Mouse (Mus musculus) layer of hippocampus, adult 9-10 months (tissue): ENCODE measurements around the gene Tmem165.

ENCODE experiments used
- DNase-seq: peaks from one replicate; pipeline ENCODE4 v3.0.0; 2022; ENCODE audit warnings: low spot score

The Tmem165 gene

GRCm38 (mm10) chr5:76183750-76184261 lies at the start of gene Tmem165:
Gene Tmem165, plus strand, starts transcription at chr5:76183880.
- peak; percentile 81 for DNase-seq

- no peak for DNase-seq
These were observed 48.0 kb upstream of the Tmem165 start for GRCm38 (mm10) chr5:76135644-76136043.

GRCm38 (mm10) chr5:76136271-76136670 lies 47.4 kb upstream of the Tmem165 start:
- DNase-seq, result no peak

DNA sequence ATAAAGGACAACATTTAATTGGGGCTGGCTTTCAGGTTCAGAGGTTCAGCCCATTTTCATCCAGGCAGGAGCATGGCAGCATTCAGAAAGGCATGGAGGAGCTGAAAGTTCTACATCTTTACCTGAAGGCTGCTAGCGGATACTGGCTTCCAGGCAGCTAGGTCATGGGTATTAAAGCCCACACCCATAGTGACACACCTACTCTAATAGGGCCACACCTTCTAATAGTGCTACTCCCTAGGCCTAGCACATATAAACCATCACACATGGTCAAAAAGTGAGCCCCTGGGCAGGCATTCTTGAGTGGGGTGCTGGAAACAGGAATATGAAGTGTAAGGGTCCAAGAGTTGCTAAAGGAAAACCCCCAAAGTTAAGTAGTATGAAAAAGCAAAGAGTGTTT lies 46.1 kb upstream of the Tmem165 start:
- DNase-seq, result no peak

- no peak for DNase-seq
These were observed 45.6 kb upstream of the Tmem165 start for GRCm38 (mm10) chr5:76138071-76138470.

- DNase-seq, result no peak
These were observed 45.2 kb upstream of the Tmem165 start for GRCm38 (mm10) chr5:76138512-76138911.

- DNase-seq, result no peak
These were observed 44.5 kb upstream of the Tmem165 start for GRCm38 (mm10) chr5:76139171-76139671.

DNA sequence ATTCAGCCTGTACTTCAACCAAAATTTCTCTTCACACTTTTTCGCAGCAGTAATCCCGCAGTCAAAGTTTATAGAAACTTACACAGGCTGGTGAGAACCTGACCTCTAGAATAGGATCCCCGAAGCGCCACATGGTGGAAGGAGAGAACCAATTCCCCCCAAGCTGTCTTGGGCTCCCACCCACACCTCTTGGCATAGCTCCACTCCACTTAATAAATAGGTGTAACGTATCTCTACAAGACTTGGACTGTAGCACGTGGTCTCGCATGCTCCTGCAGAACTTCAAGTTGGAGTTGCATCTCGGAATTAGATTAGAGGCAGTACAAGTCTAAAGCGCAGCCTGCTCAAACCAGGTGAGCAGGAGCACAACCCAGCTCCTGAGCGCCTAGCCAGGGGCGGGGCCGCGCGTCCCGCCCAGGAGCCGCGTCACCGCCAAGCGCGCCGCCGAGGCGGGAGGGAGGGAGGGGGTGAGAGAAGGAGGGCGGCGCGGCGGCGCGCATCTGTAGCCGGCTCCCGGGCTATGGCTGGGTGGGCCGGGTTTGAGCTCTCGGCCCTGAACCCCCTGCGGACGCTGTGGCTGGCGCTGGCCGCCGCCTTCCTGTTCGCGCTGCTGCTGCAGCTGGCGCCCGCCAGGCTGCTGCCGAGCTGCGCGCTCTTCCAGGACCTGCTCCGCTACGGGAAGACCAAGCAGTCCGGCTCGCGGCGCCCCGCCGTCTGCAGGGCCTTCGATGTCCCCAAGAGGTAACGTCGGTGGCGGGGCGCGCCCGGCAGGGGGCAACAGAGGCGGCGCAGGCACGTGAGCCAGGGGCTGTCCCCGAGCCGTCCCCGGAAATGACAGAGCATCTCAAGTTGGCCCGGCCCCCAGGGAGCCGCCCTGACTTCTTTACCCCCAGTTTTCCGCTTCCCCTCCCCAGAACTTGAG lies 43.6 kb upstream of the Tmem165 start, which contains the start of gene Srd5a3:
Gene Srd5a3, plus strand, starts transcription at position 464 of the 922 bp plus-strand sequence.
- peak; percentile 83 for DNase-seq

DNA sequence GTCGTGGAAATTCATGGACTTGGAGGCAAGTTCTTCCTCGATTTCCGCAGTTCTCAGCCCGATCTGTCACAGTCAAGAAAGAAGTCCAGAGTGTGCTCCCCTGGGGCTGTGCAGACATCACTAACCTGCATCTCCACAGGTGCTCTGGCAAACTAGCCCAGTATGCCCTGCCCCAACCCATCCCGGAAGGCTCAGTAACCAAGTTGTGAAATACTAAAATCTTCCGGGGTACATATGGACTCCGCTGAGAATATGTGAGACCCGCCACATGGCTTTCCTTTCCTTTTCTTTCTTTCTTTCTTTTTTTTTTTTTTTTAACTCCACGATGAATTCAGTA lies 43.0 kb upstream of the Tmem165 start:
- DNase-seq, result no peak

DNA sequence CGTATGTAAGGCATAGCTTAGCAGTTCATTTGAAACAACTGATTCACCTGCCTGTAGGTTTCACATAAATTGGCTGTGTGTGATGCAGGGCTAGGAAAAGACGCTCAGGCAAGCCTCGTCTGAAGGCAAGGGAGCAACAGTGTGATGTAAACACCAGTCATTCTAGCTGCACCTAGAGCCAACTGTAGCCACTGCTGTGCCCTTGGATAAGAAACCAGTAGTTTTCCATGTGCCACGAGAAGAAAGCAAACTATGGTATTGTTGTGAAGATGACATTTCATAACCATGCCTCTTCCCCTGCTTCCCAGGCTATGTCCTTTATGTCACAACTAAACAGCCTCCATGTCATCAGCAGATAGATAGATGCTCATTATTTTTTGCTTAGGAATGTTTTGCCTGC lies 40.3 kb upstream of the Tmem165 start:
- DNase-seq, result no peak

GRCm38 (mm10) chr5:76146401-76146800 lies 37.3 kb upstream of the Tmem165 start:
- DNase-seq, result no peak

GRCm38 (mm10) chr5:76149436-76149835 lies 34.2 kb upstream of the Tmem165 start:
- no peak for DNase-seq

DNA sequence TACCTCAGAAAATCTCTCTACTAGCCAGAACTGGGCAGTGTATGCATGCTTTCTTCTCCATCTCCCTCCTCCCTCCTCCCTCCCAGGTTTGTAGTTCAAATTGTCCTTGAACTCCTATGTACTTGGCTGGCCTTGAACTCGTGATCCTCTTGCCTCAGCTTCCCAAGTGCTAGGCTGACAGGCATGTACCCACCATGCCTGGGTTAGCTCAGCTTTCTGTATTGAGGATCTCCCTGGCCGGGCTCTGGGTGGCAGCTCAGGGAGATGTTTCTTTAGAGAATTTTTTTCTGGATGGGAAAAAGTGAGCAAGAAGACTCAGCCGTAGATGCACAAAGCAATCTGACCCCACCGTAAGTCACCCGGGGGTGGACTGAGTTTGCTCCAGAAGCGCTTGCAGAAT lies 30.7 kb upstream of the Tmem165 start:
- DNase-seq, result no peak

- DNase-seq, result no peak
These were observed 30.2 kb upstream of the Tmem165 start for GRCm38 (mm10) chr5:76153430-76153829.

- no peak for DNase-seq
These were observed 29.1 kb upstream of the Tmem165 start for GRCm38 (mm10) chr5:76154434-76155165.

DNA sequence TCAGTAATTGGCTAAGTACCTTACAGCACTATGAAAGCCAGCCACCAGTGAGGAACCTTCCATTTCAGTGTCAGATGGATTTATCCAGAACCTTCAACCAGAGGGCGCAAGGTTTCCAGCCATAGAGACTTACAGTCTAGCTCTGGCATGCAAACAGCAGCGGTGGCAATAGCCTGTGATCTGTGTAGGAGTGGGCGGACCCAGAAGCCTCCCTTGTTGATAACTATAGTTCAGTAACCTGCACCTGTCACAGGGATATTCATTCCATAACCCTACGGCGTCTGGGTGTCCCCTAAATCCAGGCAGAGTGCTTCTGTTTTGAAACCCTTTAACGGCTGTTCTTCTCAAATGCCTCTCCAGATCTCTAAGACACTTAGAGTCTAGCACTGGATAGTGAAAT lies 24.1 kb upstream of the Tmem165 start:
- DNase-seq, result no peak

GRCm38 (mm10) chr5:76160086-76160485 lies 23.6 kb upstream of the Tmem165 start:
- DNase-seq, result no peak

- no peak for DNase-seq
These were observed 22.2 kb upstream of the Tmem165 start for GRCm38 (mm10) chr5:76161491-76161890.

- no peak for DNase-seq
These were observed 20.8 kb upstream of the Tmem165 start for GRCm38 (mm10) chr5:76162926-76163325.

DNA sequence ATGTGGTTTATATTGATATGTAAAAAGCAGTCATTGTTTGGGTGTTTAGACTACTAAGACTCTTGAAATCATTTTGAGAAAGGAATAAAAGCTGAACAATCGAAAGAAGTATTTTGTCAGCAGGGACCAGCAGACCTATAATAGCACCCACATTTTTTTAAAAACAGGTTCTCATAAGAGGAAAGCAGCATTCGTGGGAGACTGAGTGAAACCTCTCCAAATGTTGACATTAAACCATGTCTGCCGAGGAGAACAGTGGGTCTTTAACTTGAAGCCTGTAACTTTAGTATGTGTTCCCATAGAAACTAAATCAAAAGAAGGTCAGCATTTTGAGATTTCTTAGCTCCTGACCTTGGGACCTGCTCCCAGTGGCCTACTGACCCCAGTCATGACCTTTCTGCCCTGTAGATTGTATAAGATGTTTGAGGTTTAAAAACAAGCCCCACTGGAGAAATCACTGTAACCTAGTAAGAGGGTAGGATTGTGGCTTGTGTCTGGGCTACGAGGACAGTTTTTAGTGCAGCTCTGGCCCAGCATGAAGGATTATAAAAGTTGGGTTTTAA lies 19.8 kb upstream of the Tmem165 start:
- DNase-seq, result no peak

DNA sequence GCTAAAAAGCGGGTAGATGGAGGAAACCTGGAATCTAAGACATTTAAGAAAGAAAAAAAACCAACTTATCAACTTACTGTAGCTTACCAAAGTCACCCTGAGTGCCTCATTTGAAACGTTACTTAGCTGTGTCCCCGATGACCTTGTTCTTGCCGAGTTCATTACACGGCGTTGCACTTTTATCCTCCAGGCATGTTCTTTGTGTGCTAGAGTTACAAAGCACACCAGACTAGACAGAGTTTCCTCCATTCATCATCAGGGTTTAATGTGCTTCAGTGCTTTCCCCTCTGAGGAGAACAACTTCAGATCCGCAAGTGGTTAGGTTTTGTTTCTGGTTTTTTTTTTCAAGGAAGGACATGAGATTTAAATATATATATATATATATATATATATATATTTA lies 18.9 kb upstream of the Tmem165 start:
- DNase-seq, result no peak

- DNase-seq, result no peak
These were observed 13.2 kb upstream of the Tmem165 start for GRCm38 (mm10) chr5:76170522-76170921.
